Mouse (Mus musculus) neural tube, embryonic 14.5 days (tissue): ENCODE data around the gene Fam214a. TPM values are rescaled to one million over a fixed set of nuclear protein-coding genes. Genes with fewer than 3 reads are reported as not detected.

Experiments
- ATAC-seq: fragments of 200-750 bp; cut with Nextera tagmentation; 2 replicates; pipeline ENCODE4 v1.8.0; 2017; ENCODE audit warnings: low read depth, mild to moderate bottlenecking, moderate TSS enrichment, moderate library complexity
- H3K27ac ChIP-seq: fragments of 300-500 bp; sonication (generic); 2 replicates; pipeline ENCODE4 v1.5.1; 2014; ENCODE audit warnings: low read depth, mild to moderate bottlenecking, control low read depth, low read length, moderate library complexity, mixed read lengths
- H3K27me3 ChIP-seq: fragments of 300-500 bp; sonication (generic); 2 replicates; pipeline ENCODE4 v1.6.1; 2014; ENCODE audit warnings: low read length; ENCODE audit not compliant: control insufficient read depth, insufficient read depth
- H3K36me3 ChIP-seq: fragments of 300-500 bp; sonication (generic); 2 replicates; pipeline ENCODE4 v1.6.1; 2014; ENCODE audit warnings: low read length, mixed read lengths; ENCODE audit not compliant: control insufficient read depth, insufficient read depth
- H3K4me1 ChIP-seq: fragments of 300-500 bp; sonication (generic); 2 replicates; pipeline ENCODE4 v1.6.1; 2014; ENCODE audit warnings: low read length; ENCODE audit not compliant: control insufficient read depth, insufficient read depth
- H3K4me2 ChIP-seq: fragments of 300-500 bp; sonication (generic); 2 replicates; pipeline ENCODE4 v1.6.1; 2014; ENCODE audit warnings: mild to moderate bottlenecking, low read depth, low read length, control low read depth
- H3K4me3 ChIP-seq: fragments of 300-500 bp; sonication (generic); 2 replicates; pipeline ENCODE4 v1.5.1; 2014; ENCODE audit warnings: low read depth, low read length, control low read depth, mixed read lengths
- H3K9ac ChIP-seq: fragments of 300-500 bp; sonication (generic); replicated peaks from 2 replicates; pipeline ENCODE4 v1.6.1; 2014; ENCODE audit warnings: low read depth, mild to moderate bottlenecking, control low read depth, low read length, mixed read lengths
- H3K9me3 ChIP-seq: fragments of 300-500 bp; sonication (generic); 2 replicates; pipeline ENCODE4 v1.6.1; 2016; ENCODE audit warnings: low read length; ENCODE audit not compliant: control insufficient read depth
- WGBS: fragments of 180-500 bp; shearing (Covaris S2); extraction: QIAGEN DNeasy Blood & Tissue Kit; methylation state at CpG from one replicate; pipeline ENCODE4 v1.1.7; 2014; 5-methylcytosine and 5-hydroxymethylcytosine counted together
- polyA plus RNA-seq: library from polyadenylated mRNA; unstranded; fragments of >200 nt; fragmentation: Nextera tagmentation; extraction: Ambion mirVana; gene quantifications from 2 replicates; pipeline ENCODE4 v1.2.1, GENCODE M21; 2014

Fam214a gene
- polyA plus RNA-seq, 1 experiment from 2014 or later, result 30.8 TPM

DNA sequence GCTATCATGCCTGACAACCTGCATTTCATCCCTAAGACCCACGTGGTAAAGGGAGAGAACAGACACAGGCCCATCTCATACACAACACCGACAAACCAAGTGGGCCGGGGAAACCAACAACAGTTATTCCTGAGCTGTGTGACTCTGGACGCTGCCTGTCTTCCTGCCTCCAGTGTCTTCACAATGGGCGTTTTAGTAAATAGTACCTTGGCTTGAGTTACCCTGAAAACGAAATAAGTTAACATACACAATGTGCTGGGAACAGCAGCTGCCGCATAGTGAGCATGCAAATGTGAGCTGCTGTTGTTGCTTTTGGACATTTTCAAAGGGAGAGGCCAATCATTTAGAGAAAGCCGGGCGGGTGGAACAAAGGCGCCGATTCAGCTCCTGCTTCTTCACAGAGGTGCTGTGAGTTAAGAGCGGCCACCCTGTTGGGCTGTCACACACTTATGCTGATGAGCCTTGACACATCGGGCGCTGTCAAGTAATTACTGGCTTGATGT is 8.4 kb downstream of the Fam214a start:
- WGBS, result 4% methylated on average over 14 of the region's 14 CpGs
- Histone ChIP-seq H3K9ac (no peak overlapping the region), H3K36me3 (no peaks in the 10 kb centered on the region; the same call in 1 of the 2 replicates), H3K4me3 (no peak overlapping the region), H3K27ac (peak overlapping the region; percentile 45; the same call in 1 of the 2 replicates), H3K4me2 (0 out of 2 replicates have a peak overlapping the region, but pooled peaks have one; percentile 11), H3K27me3 (no peaks in the 10 kb centered on the region), H3K4me1 (no peaks in the 10 kb centered on the region), H3K9me3 (no peaks in the 10 kb centered on the region)
- peak; percentile 59; the same call in 1 of the 2 replicates for ATAC-seq

DNA sequence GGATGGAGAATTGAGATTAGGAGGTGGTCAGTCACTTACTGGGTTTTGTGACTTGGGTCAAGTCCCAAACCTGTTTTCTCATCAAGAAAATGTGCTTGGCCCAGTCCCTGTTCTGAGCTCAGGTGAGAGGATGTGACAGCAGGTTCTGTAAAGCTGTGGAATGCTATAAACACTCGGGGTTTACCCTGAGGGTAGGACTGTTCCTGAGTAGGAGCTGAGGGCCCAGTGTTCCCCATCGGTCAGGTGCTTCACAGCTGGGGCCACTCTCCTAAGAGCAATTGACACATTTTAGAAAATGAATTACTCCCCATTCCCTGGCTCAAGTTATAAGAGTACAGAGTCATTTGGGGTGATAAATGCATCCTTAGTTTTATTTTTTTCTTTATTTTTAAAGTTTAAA is 11.3 kb downstream of the Fam214a start:
- ATAC-seq, result no peak
- no peaks in the 10 kb centered on the region for H3K4me1 ChIP-seq
- H3K27me3 ChIP-seq, result no peaks in the 10 kb centered on the region
- no peak overlapping the region for H3K4me3 ChIP-seq
- H3K9ac ChIP-seq, result no peak overlapping the region
- H3K4me2 ChIP-seq, result no peak overlapping the region
- no peak overlapping the region for H3K27ac ChIP-seq
- no peaks in the 10 kb centered on the region for H3K36me3 ChIP-seq
- 54% methylated on average over 2 of the region's 2 CpGs for WGBS
- H3K9me3 ChIP-seq, result no peaks in the 10 kb centered on the region

DNA sequence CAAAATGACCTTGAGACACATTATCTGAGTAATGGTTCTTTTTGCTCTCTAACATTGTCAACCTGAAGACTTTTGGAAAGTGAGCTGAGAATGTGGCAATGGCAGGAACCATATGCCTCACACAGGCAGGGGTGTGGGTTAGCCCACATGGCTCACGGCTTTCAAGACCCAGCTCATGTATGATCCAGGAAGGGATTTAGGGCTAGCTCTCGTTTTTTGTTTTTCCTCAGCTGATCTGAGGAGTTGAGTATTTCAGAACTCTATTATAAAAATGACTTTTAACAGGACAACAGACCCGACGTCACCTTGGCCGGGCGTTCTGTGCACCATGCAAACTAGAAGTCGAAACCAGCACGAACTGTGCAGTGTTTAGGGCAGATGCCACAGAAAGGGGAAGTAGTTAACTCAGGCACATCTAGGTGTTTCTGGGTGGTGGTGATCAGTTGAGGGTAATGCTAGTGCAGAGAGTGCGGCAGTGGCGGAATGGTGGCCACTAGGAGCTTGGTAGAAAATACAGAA is 12.2 kb downstream of the Fam214a start:
- Histone ChIP-seq H3K27ac (no peak overlapping the region), H3K4me1 (no peaks in the 10 kb centered on the region)
- 92% methylated on average over 10 of the region's 10 CpGs for WGBS

DNA sequence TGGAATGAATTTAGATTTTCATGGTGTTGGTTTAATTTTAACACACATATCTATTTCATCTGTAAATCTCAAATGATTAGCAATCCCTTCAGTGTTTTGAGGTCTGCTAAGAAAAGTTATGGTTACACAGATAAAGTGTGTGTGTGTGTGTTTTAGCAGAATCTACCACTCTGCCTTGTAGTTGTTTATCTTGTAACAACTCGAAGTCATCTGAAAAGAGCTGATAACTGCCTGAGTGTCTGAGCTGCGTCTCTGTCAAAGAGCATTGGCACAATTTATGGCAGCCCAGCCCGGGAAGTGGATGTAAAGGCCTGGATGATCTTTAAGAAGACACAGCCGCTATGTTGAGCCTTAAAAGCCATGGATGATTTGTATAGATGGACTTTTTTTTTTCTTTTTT is 13.5 kb downstream of the Fam214a start:
- Histone ChIP-seq H3K27me3 (no peaks in the 10 kb centered on the region), H3K9ac (no peak overlapping the region), H3K9me3 (no peaks in the 10 kb centered on the region), H3K4me3 (no peak overlapping the region), H3K27ac (no peak overlapping the region), H3K4me1 (no peaks in the 10 kb centered on the region), H3K4me2 (no peak overlapping the region), H3K36me3 (no peaks in the 10 kb centered on the region)
- no peak for ATAC-seq
- 20% methylated on average over 4 of the region's 4 CpGs for WGBS

More for the DNA sequence above, 12.2 kb downstream of the Fam214a start:
- ATAC-seq, result no peak
- H3K9ac ChIP-seq, result no peak overlapping the region
- H3K4me3 ChIP-seq, result no peak overlapping the region
- H3K9me3 ChIP-seq, result no peaks in the 10 kb centered on the region
- H3K27me3 ChIP-seq, result no peaks in the 10 kb centered on the region
- H3K4me2 ChIP-seq, result no peak overlapping the region
- no peaks in the 10 kb centered on the region for H3K36me3 ChIP-seq

DNA sequence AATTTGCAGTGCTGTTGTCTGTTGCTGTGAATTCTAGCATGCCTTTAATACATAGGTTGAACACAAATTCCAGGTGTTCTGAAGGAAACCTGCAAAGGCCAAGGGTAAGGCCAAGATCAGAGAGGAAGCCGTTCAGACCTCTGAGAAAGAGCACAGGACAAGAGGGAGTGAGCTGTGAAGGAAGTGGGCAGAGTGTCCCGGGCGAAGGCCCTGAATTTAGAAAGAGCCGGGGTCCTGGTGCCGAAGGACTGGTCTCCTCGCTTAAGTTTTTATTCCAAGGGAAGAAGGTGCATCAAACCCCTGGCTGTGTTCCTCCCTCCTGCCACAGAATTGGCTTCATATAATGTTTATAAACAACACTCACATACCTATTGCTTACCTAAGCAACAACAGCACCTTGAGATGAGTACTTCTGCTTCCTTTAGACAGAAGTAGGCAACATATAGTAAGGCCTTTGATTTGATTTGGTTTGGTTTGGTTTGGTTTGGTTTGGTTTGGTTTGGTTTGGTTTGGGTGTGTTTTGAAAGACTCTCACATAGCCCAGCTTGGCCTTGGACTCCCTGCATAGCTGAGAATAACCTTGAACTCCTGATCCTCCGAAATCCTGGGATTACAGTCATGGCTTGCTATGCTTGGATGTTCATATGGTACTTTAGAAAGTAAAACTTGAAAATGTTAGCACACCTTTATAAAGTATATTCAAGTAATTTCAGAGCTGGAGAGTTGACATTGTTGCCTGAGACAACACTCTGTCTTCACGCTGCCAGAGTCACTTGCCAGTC is 16.2 kb downstream of the Fam214a start:
- Histone ChIP-seq H3K27me3 (no peaks in the 10 kb centered on the region), H3K4me2 (no peak overlapping the region), H3K9me3 (no peaks in the 10 kb centered on the region), H3K4me3 (no peak overlapping the region), H3K4me1 (no peaks in the 10 kb centered on the region), H3K9ac (no peak overlapping the region), H3K36me3 (no peaks in the 10 kb centered on the region), H3K27ac (no peak overlapping the region)
- 91% methylated on average over 8 of the region's 8 CpGs for WGBS
- ATAC-seq, result no peak

DNA sequence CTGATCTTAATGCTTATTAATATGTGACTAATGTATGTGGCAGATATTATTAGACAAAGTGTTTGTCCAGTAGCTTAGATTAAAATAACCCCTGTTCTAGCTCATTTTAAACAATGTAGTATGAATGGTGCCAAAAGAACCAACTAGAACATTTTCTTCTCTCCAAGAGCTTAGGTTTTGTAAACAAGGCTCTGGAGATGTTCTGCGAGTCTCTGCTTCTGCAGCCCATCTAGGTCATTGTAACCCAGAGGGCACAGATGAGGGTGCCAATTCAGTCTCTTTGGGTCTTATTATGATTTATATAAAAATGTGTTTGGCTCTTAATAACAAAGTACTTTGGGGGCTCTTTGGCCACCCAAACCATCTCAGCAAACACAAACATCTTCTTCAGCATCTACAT is 17.9 kb downstream of the Fam214a start:
- no peak for ATAC-seq

DNA sequence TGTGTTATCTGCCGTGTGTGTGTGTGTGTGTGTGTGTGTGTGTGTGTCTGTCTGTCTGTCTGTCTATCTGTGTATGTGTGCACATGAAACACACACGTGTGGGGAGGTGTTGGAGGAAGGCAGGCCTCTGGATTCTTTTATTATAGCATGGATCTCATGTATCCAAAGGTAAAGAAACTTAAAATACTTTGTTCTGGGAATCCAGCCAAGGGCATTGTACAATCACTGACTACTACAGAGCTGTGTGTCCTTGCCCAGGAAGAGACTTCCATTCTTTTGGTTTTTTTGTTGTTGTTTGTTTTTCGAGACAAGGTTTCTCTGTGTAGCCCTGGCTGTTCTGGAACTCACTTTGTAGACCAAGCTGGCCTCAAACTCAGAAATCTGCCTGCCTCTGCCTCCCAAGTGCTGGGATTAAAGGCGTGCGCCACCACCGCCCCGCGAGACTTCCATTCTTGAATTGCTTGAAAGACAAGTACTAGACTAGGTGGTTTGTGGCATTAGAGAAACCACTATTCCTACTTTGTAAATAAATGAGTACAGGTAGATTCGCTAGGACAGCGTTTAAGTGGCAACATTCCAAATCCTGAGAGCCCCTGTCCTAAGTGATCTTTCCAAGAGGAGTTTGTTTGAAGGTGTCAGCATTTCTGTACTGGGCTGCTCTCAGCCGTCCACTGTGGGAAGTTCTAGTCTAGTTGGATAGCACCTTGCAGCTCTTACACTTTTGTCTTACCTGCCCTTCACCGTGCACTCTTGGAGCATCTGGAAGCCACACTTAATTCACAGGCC is 18.7 kb downstream of the Fam214a start:
- H3K4me2 ChIP-seq, result no peak overlapping the region
- no peaks in the 10 kb centered on the region for H3K36me3 ChIP-seq
- peaks cover 15% of the 10 kb centered on the region; the same call in 1 of the 2 replicates for H3K4me1 ChIP-seq
- no peaks in the 10 kb centered on the region for H3K9me3 ChIP-seq
- H3K9ac ChIP-seq, result no peak overlapping the region
- 93% methylated on average over 12 of the region's 12 CpGs for WGBS
- no peak overlapping the region for H3K4me3 ChIP-seq
- H3K27me3 ChIP-seq, result no peaks in the 10 kb centered on the region
- no peak for ATAC-seq
- H3K27ac ChIP-seq, result no peak overlapping the region

More for the DNA sequence above, 17.9 kb downstream of the Fam214a start:
- Histone ChIP-seq H3K4me3 (no peak overlapping the region), H3K9ac (no peak overlapping the region), H3K9me3 (no peaks in the 10 kb centered on the region), H3K4me1 (peaks cover 14% of the 10 kb centered on the region; the same call in 1 of the 2 replicates), H3K27ac (no peak overlapping the region), H3K36me3 (no peaks in the 10 kb centered on the region), H3K4me2 (no peak overlapping the region), H3K27me3 (no peaks in the 10 kb centered on the region)
- WGBS, result 94% methylated on average over 1 of the region's 1 CpGs

DNA sequence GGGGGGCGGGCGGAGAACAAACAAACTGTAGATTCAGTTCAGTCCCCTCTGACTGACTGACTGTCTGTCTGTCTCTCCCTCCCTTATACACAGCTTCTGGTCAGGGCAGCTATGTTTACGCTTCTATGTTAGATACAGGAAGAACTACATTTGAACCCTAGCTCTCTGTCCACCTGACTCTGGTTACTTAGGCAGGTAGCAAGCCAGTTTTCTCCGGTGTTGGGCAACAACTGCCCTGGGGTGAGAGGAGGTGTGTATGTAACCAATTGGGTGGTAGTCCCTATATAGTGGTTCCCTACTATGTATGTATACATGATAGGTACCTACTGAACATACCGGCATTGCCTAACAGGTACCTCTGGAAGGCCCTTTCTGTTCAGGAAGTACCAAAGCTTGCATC is 20.1 kb downstream of the Fam214a start:
- H3K36me3 ChIP-seq, result no peaks in the 10 kb centered on the region
- 92% methylated on average over 5 of the region's 5 CpGs for WGBS

More for the DNA sequence above, 20.1 kb downstream of the Fam214a start:
- no peak overlapping the region for H3K27ac ChIP-seq
- H3K4me2 ChIP-seq, result no peak overlapping the region
- no peak overlapping the region for H3K9ac ChIP-seq
- no peak overlapping the region for H3K4me3 ChIP-seq
- H3K4me1 ChIP-seq, result peaks cover 23% of the 10 kb centered on the region
- no peaks in the 10 kb centered on the region for H3K27me3 ChIP-seq
- H3K9me3 ChIP-seq, result no peaks in the 10 kb centered on the region
- no peak for ATAC-seq
